Mouse (Mus musculus) limb, embryonic 13.5 days (tissue): ENCODE results near the gene Pygo1. TPM values are rescaled to one million over a fixed set of nuclear protein-coding genes. Genes with fewer than 3 reads are reported as not detected.

Source experiments
- ATAC-seq: fragments of 200-750 bp; cut with Nextera tagmentation; 2 replicates; pipeline ENCODE4 v1.8.0; 2017; ENCODE audit warnings: low read depth, moderate number of reproducible peaks, moderate TSS enrichment; ENCODE audit not compliant: low FRiP score
- H3K27ac ChIP-seq: fragments of 300-500 bp; sonication (generic); 2 replicates; pipeline ENCODE4 v1.5.1; 2015; ENCODE audit warnings: inconsistent platforms, mild to moderate bottlenecking, moderate library complexity
- H3K27me3 ChIP-seq: fragments of 300-500 bp; sonication (generic); 2 replicates; pipeline ENCODE4 v1.6.1; 2015; ENCODE audit warnings: mild to moderate bottlenecking, inconsistent platforms
- H3K36me3 ChIP-seq: fragments of 300-500 bp; sonication (generic); 2 replicates; pipeline ENCODE4 v1.6.1; 2015; ENCODE audit warnings: inconsistent platforms, mild to moderate bottlenecking, moderate library complexity
- H3K4me1 ChIP-seq: fragments of 300-500 bp; sonication (generic); 2 replicates; pipeline ENCODE4 v1.6.1; 2015; ENCODE audit warnings: inconsistent platforms
- H3K4me2 ChIP-seq: fragments of 300-500 bp; sonication (generic); replicated peaks from 2 replicates; pipeline ENCODE4 v1.6.1; 2015; ENCODE audit warnings: inconsistent platforms, mild to moderate bottlenecking, moderate library complexity
- H3K4me3 ChIP-seq: fragments of 300-500 bp; sonication (generic); 2 replicates; pipeline ENCODE4 v1.5.1; 2015; ENCODE audit warnings: moderate library complexity, mild to moderate bottlenecking, inconsistent platforms
- H3K9ac ChIP-seq: fragments of 300-500 bp; sonication (generic); 2 replicates; pipeline ENCODE4 v1.6.1; 2015; ENCODE audit warnings: mild to moderate bottlenecking, inconsistent platforms
- H3K9me3 ChIP-seq: fragments of 300-500 bp; sonication (generic); 2 replicates; pipeline ENCODE4 v1.6.1; 2016; ENCODE audit warnings: inconsistent platforms
- WGBS: fragments of 180-500 bp; shearing (Covaris S2); methylation state at CpG from one replicate; pipeline ENCODE4 v1.1.7; 2015; 5-methylcytosine and 5-hydroxymethylcytosine counted together
- polyA plus RNA-seq: library from polyadenylated mRNA; unstranded; fragments of >200 nt; fragmentation: Nextera tagmentation; extraction: Ambion mirVana; gene quantifications from 2 replicates; pipeline ENCODE4 v1.2.1, GENCODE M21; 2015

The Pygo1 gene
- polyA plus RNA-seq, 1 experiment from 2014 or later, result 9.9 TPM

DNA sequence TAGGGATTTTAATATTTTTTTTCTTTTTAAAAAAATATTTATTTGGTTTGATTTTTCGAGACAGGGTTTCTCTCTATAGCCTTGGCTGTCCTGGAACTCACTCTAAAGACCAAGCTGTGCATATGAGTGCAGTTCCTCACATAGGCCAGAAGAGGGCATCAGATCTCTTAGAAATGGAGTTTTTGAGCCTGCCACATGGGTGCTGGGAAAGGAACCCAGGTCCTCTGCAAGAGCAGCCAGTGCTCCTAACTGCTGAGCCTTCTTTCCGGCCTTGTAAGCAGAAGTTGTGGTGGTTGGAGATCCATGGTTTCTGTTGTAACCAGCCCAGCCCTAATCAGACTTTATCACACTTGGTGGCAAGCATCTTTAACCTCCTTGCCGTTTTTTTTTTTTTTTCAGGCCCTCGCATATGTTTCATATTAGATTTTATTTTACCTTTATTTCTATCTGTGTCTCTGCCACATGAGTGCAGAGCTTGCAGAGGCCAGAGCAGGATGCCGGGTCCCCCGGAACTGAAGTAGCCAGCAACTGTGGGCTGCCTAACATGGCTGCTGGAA lies 30.6 kb upstream of the Pygo1 start:
- Histone ChIP-seq H3K4me3 (no peak overlapping the region), H3K4me2 (no peak overlapping the region), H3K4me1 (peaks cover 3% of the 10 kb centered on the region; the same call in 1 of the 2 replicates), H3K27me3 (no peaks in the 10 kb centered on the region), H3K9ac (no peak overlapping the region), H3K9me3 (peaks cover 2% of the 10 kb centered on the region; the same call in 1 of the 2 replicates), H3K36me3 (no peaks in the 10 kb centered on the region), H3K27ac (no peak overlapping the region; the same call in 1 of the 2 replicates)
- WGBS, result 86% methylated on average over 6 of the region's 6 CpGs
- ATAC-seq, result no peak

DNA sequence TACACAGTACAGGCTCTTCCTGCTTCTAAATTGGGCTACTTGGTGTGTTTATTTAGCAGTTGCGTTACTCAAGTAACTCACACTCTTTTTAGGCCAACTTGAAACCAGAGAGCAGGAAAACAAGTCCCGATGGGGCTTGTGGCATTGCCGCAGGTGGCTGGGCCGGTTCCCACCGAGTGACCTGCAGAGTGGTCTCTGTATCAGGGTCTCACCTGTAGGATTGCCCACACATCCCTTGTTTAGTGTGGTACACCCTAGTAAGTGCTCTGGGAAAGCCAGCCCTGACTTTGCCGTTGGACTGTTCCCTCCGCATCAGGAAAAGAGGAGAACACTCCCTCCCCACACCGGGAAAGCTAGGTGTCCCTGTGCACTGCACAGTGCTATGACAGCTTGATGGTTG lies 23.4 kb upstream of the Pygo1 start:
- H3K27ac ChIP-seq, result no peak overlapping the region
- 77% methylated on average over 8 of the region's 8 CpGs for WGBS
- no peaks in the 10 kb centered on the region for H3K9me3 ChIP-seq
- no peak overlapping the region for H3K4me2 ChIP-seq
- ATAC-seq, result no peak
- no peak overlapping the region for H3K9ac ChIP-seq
- H3K4me1 ChIP-seq, result peaks cover 17% of the 10 kb centered on the region
- H3K36me3 ChIP-seq, result no peaks in the 10 kb centered on the region
- H3K4me3 ChIP-seq, result no peak overlapping the region
- H3K27me3 ChIP-seq, result no peaks in the 10 kb centered on the region

DNA sequence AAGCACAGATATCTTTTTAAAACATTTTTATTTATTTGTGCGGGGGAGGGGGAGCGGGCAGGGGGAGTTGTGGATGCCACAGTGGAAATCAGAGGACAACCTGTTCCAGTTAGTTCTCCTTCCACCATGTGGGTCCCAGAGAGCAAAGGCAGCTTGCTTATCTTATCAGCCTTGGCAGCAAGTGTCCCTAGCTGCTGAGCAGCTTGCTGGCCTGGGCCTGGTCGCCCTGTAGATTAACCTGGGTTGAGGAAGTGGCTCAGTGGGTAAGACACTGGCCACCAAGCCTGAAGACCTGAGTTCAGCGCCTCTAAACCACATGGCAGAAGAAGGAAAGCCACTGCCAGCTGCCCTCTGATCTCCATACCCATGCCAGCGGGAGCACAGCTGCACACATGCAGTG lies 22.8 kb upstream of the Pygo1 start:
- Histone ChIP-seq H3K9ac (no peak overlapping the region), H3K36me3 (peaks cover under 1% of the 10 kb centered on the region; the same call in 1 of the 2 replicates)
- 85% methylated on average over 5 of the region's 5 CpGs for WGBS

DNA sequence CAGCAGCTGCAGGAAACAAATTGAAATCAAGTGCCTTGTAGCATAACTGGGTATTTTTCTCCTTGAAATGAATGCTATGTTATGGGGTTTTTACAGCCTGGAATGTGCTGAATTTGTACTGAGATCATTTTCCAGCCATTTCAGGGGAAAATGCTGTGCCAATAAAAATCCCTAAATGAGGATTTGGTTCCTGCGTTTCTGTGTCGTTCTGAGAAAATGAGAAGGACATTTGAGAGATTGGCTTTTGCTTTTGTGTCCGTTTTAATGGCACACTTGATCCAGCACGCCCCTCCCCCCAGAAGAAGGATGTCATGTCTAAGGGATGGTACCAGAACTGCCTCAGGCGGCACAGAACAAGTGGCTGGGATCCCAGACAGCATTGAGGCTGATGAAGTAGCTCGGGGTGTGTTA lies 18.7 kb upstream of the Pygo1 start:
- H3K4me3 ChIP-seq, result no peak overlapping the region
- H3K27ac ChIP-seq, result peak overlapping the region; percentile 61
- H3K4me2 ChIP-seq, result no peak overlapping the region
- peaks cover 2% of the 10 kb centered on the region; the same call in 1 of the 2 replicates for H3K36me3 ChIP-seq
- ATAC-seq, result peak; percentile 37; the same call in 1 of the 2 replicates
- no peaks in the 10 kb centered on the region for H3K27me3 ChIP-seq
- no peaks in the 10 kb centered on the region for H3K9me3 ChIP-seq
- WGBS, result 63% methylated on average over 6 of the region's 6 CpGs
- H3K9ac ChIP-seq, result no peak overlapping the region
- H3K4me1 ChIP-seq, result peaks cover 19% of the 10 kb centered on the region

More for the DNA sequence above, 22.8 kb upstream of the Pygo1 start:
- Histone ChIP-seq H3K27me3 (no peaks in the 10 kb centered on the region), H3K4me1 (peaks cover 19% of the 10 kb centered on the region), H3K4me2 (no peak overlapping the region), H3K4me3 (no peak overlapping the region), H3K9me3 (no peaks in the 10 kb centered on the region), H3K27ac (no peak overlapping the region)
- ATAC-seq, result no peak

DNA sequence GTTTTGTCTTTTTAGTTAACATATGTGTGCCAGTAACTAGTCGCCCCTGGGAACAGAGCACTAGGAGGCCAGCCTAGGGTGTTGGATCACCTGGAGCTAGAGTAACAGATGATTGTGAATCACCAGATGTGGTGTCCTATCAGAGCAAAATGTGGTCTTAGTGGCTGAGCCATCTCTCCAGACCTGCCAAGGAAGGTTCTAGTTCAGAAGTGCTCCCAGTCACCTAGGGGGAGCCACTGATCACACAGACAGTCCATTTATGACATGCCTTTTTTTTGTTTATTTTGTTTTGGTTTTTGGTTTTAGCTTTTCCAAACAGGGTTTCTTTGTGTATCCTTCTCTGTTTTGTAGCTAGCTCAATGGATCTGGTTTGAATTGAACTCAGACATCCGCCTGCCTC lies 14.1 kb upstream of the Pygo1 start:
- Histone ChIP-seq H3K4me2 (no peak overlapping the region), H3K27me3 (no peaks in the 10 kb centered on the region), H3K9ac (no peak overlapping the region), H3K9me3 (no peaks in the 10 kb centered on the region), H3K27ac (no peak overlapping the region), H3K4me3 (no peak overlapping the region), H3K36me3 (peaks cover 2% of the 10 kb centered on the region; the same call in 1 of the 2 replicates), H3K4me1 (peaks cover 8% of the 10 kb centered on the region)
- ATAC-seq, result no peak
- 90% methylated on average over 2 of the region's 2 CpGs for WGBS

DNA sequence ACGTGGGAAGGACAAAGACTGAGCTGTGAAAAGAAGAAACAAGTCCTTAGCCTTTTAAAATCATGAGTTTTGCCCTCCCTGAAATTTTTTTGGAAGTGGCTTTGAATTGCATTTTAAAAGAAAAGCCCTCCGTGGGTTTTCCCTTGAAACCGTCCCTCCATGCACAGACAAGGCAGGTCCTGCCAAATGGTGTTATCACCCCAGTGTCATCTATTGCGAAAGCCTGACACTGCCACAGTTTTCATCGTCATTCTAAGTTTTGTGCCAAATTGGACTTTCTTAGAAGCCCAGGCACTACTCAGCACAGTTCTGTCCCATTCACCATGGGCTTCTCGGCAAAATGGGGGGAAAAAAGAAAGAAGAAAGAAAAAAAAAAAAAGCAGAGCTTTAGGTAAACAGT lies 11.9 kb upstream of the Pygo1 start:
- Histone ChIP-seq H3K9me3 (no peaks in the 10 kb centered on the region), H3K27me3 (no peaks in the 10 kb centered on the region), H3K4me2 (no peak overlapping the region), H3K9ac (no peak overlapping the region), H3K4me3 (no peak overlapping the region), H3K4me1 (no peaks in the 10 kb centered on the region), H3K36me3 (no peaks in the 10 kb centered on the region), H3K27ac (no peak overlapping the region)
- 77% methylated on average over 6 of the region's 6 CpGs for WGBS
- no peak for ATAC-seq

DNA sequence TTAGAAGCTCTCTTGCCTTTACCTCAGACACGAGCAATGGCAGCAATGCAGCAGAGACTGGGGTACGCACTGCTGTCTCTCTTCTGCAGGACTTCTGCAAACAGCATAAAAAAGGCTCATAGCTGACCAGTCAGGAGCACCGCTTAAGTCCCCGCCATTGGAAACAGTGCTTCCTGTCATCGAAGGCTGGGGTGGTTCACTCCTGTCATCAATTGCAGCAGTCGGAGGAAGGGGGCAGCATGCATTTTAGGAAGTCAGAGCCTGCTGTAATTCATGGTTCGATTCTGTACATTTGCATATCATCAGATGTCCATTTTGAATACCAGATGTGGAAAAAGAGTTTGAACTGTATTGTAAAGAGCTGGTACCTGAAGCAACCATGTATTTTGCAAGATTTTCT lies 9.7 kb upstream of the Pygo1 start:
- H3K4me3 ChIP-seq, result no peak overlapping the region
- no peaks in the 10 kb centered on the region for H3K27me3 ChIP-seq
- no peaks in the 10 kb centered on the region for H3K9me3 ChIP-seq
- H3K27ac ChIP-seq, result no peak overlapping the region
- H3K4me2 ChIP-seq, result no peak overlapping the region
- ATAC-seq, result no peak
- no peaks in the 10 kb centered on the region for H3K4me1 ChIP-seq
- no peak overlapping the region for H3K9ac ChIP-seq
- WGBS, result 71% methylated on average over 7 of the region's 7 CpGs
- no peaks in the 10 kb centered on the region for H3K36me3 ChIP-seq

DNA sequence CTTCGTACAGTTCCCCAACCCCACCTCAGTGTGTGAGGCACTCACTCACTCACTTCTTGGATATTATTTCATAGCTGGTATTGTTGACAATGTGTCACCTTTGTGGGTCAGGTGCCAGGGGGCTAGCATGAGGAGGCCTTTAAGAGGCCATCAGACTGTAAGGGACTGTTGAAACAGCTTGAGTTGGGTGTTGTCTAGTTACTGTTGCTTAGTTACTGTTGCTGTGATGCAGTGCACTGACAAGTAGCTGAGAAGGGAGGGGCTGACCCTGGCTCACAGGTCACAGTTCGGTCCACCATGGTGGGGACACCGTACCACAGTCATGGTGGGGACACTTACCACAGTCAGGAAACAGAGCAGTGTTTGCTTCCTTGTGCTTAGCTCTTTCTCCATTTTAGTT lies 2.4 kb upstream of the Pygo1 start:
- H3K9me3 ChIP-seq, result no peaks in the 10 kb centered on the region
- no peak overlapping the region for H3K9ac ChIP-seq
- 94% methylated on average over 3 of the region's 3 CpGs for WGBS
- H3K4me1 ChIP-seq, result peaks cover 15% of the 10 kb centered on the region
- no peak overlapping the region for H3K4me3 ChIP-seq
- no peaks in the 10 kb centered on the region for H3K27me3 ChIP-seq
- ATAC-seq, result no peak
- H3K4me2 ChIP-seq, result no peak overlapping the region
- H3K36me3 ChIP-seq, result no peaks in the 10 kb centered on the region
- H3K27ac ChIP-seq, result no peak overlapping the region

DNA sequence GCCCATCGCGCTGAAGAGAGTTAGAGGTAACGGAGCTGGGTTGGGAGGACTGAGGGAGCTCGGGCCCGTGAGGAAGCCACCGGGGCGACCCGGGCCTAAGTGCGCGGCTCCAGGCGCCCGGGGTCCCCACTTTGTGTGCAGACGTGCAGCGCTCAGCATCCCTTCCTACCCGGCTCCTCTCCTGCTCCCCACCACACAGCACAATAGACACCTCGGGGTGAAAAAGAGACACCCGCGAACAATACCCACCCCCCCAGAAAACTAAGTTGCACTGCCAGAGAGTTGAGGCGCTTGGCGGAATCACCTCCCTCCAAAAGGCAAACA lies 452 bp downstream of the Pygo1 start:
- peak overlapping the region; percentile 81 for H3K4me3 ChIP-seq
- WGBS, result 1% methylated on average over 20 of the region's 20 CpGs
- peak overlapping the region; percentile 94 for H3K27ac ChIP-seq
- peak overlapping the region; percentile 97 for H3K9ac ChIP-seq
- H3K27me3 ChIP-seq, result no peaks in the 10 kb centered on the region
- H3K4me2 ChIP-seq, result peak overlapping the region; percentile 84
- ATAC-seq, result peak; percentile 62
- peaks cover 10% of the 10 kb centered on the region for H3K36me3 ChIP-seq
- H3K4me1 ChIP-seq, result peaks cover 18% of the 10 kb centered on the region
- no peaks in the 10 kb centered on the region for H3K9me3 ChIP-seq

DNA sequence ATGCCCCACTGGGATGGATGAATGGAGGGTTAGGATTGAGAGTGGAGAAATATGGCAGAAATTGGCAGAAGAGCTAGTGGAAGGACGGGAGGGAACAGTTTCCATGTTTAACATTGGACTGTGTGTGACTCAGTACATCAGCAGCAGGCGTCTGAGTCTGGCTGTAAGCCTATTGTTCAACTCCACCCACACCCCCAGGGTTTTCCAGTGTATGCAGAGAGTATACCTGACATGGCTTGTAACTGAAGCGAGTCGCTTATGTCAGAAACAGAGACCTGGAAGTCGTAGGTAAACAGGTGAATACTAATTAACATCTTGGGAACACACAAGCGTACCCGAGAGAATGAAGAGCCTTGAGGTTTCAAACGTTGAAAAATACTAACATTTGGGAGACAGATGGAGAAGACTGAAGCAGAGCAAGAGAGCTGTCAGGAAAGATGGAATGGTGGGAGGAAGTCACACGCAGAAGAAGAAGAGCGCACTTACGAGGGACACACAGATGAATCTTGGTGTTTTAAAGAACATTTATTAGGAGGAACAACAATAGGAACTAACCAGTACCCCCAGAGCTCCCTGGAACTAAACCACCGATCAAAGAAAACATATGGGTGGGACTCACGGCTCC lies 5.8 kb downstream of the Pygo1 start:
- WGBS, result 78% methylated on average over 13 of the region's 13 CpGs
- Histone ChIP-seq H3K4me2 (no peak overlapping the region), H3K4me3 (no peak overlapping the region), H3K36me3 (peaks cover 47% of the 10 kb centered on the region), H3K9ac (no peak overlapping the region), H3K27me3 (no peaks in the 10 kb centered on the region), H3K4me1 (peaks cover 17% of the 10 kb centered on the region), H3K9me3 (no peaks in the 10 kb centered on the region; the same call in 1 of the 2 replicates), H3K27ac (no peak overlapping the region)
- no peak for ATAC-seq

DNA sequence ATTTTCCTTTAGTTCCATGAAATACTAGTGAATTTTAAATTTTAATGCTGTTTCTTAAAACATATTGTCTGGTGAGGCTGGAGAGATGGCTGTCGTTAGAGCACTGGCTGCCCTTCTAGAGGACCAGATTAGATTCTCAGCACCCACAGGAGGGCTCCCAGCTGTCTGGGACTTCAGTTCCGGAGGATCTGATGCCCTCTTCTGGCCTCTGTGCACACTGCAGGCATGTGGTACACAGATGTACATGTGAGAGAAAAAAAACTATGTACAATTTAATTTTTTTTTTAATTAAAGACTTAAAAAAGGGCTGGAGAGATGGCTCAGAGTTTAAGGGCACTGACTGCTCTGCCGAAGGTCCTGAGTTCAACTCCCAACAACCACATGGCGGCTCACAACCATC lies 9.9 kb downstream of the Pygo1 start:
- Histone ChIP-seq H3K4me3 (no peak overlapping the region), H3K4me1 (no peaks in the 10 kb centered on the region), H3K36me3 (peaks cover 43% of the 10 kb centered on the region), H3K9ac (no peak overlapping the region), H3K27ac (no peak overlapping the region), H3K27me3 (no peaks in the 10 kb centered on the region), H3K4me2 (no peak overlapping the region), H3K9me3 (no peaks in the 10 kb centered on the region; the same call in 1 of the 2 replicates)
- no peak for ATAC-seq
- WGBS, result 88% methylated on average over 4 of the region's 4 CpGs

DNA sequence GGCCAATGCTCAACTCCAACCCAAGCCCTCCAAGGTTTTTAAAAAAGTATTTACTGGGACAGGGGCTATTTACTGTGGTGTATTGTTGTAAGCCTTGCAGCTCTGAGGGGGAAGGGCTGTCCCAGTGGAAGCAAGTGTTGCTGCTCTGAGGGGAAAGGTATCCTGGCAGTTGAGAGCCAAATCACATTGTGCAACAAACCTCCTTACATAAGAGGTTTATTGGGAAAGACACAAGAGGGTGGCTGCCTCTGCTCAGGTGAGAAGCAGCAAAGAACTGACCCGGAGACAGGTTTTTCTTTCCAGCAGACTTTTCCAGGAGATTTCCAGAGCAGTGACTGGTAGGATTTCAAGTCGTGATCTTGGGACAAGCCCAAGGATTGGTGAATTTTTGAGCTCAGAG lies 10.9 kb downstream of the Pygo1 start:
- Histone ChIP-seq H3K4me1 (no peaks in the 10 kb centered on the region), H3K4me3 (no peak overlapping the region), H3K9ac (no peak overlapping the region), H3K4me2 (no peak overlapping the region), H3K27me3 (no peaks in the 10 kb centered on the region), H3K9me3 (no peaks in the 10 kb centered on the region; the same call in 1 of the 2 replicates), H3K27ac (no peak overlapping the region), H3K36me3 (peaks cover 44% of the 10 kb centered on the region)
- no peak for ATAC-seq
- 78% methylated on average over 2 of the region's 2 CpGs for WGBS

DNA sequence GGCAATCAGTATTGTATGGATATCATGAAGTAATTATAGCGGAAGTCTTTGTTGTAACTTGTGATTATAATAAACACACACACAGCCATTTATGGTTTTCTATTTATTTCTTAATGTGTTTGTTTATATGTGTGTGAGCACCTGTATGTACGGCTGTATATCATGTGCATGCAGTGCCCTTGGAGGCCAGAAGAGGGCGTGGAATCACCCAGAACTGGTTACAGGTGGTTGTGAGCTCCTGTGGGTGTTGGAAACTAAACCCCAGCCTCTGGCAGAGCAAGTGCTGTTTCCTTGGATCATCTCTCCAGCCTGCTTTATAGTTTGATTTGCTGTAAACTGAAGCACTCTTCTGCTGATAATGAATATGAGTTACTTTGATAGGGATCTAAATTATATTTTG lies 18.0 kb downstream of the Pygo1 start:
- H3K27ac ChIP-seq, result no peak overlapping the region
- H3K4me2 ChIP-seq, result no peak overlapping the region
- no peaks in the 10 kb centered on the region for H3K27me3 ChIP-seq
- no peak overlapping the region for H3K9ac ChIP-seq
- H3K4me3 ChIP-seq, result no peak overlapping the region
- 59% methylated on average over 3 of the region's 3 CpGs for WGBS
- no peaks in the 10 kb centered on the region for H3K4me1 ChIP-seq
- peaks cover 52% of the 10 kb centered on the region for H3K36me3 ChIP-seq
- H3K9me3 ChIP-seq, result peaks cover 9% of the 10 kb centered on the region; the same call in 1 of the 2 replicates
- ATAC-seq, result no peak
